Mouse (Mus musculus) kidney, adult 9 months (tissue): ENCODE results near the gene Dtnb.

Source experiments
- DNase-seq: peaks from one replicate; pipeline ENCODE4 v3.0.0; 2022

The Dtnb gene

GRCm38 (mm10) chr12:3739749-3740704 is 167.8 kb downstream of the Dtnb start:
- DNase-seq = no peak

GRCm38 (mm10) chr12:3740705-3741081 is 168.5 kb downstream of the Dtnb start:
- DNase-seq = no peak

- DNase-seq = peak; percentile 59
Observed at GRCm38 (mm10) chr12:3745432-3746105, 173.4 kb downstream of the Dtnb start.

GRCm38 (mm10) chr12:3746369-3746768 is 174.2 kb downstream of the Dtnb start:
- no peak for DNase-seq

- DNase-seq = no peak
Observed at GRCm38 (mm10) chr12:3747583-3747982, 175.4 kb downstream of the Dtnb start.

- DNase-seq = no peak
Observed at GRCm38 (mm10) chr12:3755522-3755921, 183.3 kb downstream of the Dtnb start.

GRCm38 (mm10) chr12:3756216-3756615 is 184.0 kb downstream of the Dtnb start:
- no peak for DNase-seq

- DNase-seq = peak; percentile 58
Observed at GRCm38 (mm10) chr12:3758127-3758526, 185.9 kb downstream of the Dtnb start.

- DNase-seq = peak; percentile 74
Observed at GRCm38 (mm10) chr12:3759419-3759818, 187.2 kb downstream of the Dtnb start.

GRCm38 (mm10) chr12:3760876-3761590 is 188.9 kb downstream of the Dtnb start:
- DNase-seq = no peak

- peak; percentile 38 for DNase-seq
Observed at GRCm38 (mm10) chr12:3761591-3762295, 189.6 kb downstream of the Dtnb start.

- peak; percentile 35 for DNase-seq
Observed at GRCm38 (mm10) chr12:3764191-3764804, 192.1 kb downstream of the Dtnb start.

- no peak for DNase-seq
Observed at GRCm38 (mm10) chr12:3767360-3767759, 195.2 kb downstream of the Dtnb start.

GRCm38 (mm10) chr12:3768391-3768790 is 196.2 kb downstream of the Dtnb start:
- DNase-seq = peak; percentile 46

- DNase-seq = no peak
Observed at GRCm38 (mm10) chr12:3770546-3770945, 198.4 kb downstream of the Dtnb start.

- no peak for DNase-seq
Observed at GRCm38 (mm10) chr12:3771080-3771479, 198.9 kb downstream of the Dtnb start.

- DNase-seq = no peak
Observed at GRCm38 (mm10) chr12:3773643-3774042, 201.5 kb downstream of the Dtnb start.

- no peak for DNase-seq
Observed at GRCm38 (mm10) chr12:3776015-3776414, 203.8 kb downstream of the Dtnb start.

- DNase-seq = peak; percentile 92
Observed at GRCm38 (mm10) chr12:3777682-3778081, 205.5 kb downstream of the Dtnb start.

GRCm38 (mm10) chr12:3778286-3778685 is 206.1 kb downstream of the Dtnb start:
- peak; percentile 60 for DNase-seq

GRCm38 (mm10) chr12:3779639-3780038 is 207.5 kb downstream of the Dtnb start:
- no peak for DNase-seq

GRCm38 (mm10) chr12:3780405-3780891 is 208.3 kb downstream of the Dtnb start:
- peak; percentile 88 for DNase-seq
